Mouse (Mus musculus): ENCODE measurements around the gene Vmn1r77.
"Not testable (repeated sequence)": the region's sequence is repeated elsewhere in the genome, so short reads cannot be mapped to it uniquely, and the experiment has no call there.

The Vmn1r77 gene

GRCm38 (mm10) chr7:12036452-12036851, at the start of gene Vmn1r77:
Gene Vmn1r77, plus strand, starts transcription at chr7:12036752.
- in situ Hi-C loops (cut with MboI, MseI): not testable (repeated sequence)

DNA sequence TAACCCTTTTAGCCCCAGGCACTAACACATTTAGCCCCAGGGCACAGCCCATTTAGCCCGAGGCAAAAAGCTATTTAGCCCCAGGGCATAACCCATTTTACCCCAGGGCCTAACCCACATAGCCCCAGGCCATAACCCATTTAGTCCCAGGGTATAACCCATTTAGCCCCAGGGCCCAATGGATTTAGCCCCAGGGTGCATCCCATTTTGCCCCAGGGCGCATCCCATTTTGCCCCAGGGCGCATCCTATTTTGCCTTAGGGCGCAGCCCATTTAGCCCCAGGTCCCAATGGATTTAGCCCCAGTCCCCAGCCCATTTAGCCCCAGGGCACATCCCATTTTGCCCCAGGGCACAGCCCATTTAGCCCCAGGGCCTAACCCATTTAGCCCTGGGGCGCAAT, 25.1 kb upstream of the Vmn1r77 start:
- in situ Hi-C loops (cut with MboI, MseI): not testable (repeated sequence)

DNA sequence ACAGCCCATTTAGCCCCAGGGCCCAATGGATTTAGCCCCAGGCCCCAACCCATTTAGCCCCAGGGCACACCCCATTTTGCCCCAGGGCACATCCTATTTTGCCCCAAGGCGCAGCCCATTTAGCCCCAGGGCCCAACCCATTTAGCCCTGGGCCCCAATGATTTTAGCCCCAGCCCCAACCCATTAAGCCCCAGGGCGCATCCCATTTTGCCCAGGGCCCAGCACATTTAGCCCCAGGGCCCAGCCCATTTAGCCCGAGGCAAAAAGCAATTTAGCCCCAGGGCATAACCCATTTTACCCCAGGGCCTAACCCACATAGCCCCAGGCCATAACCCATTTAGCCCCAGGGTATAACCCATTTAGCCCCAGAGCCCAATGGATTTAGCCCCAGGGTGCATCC, 24.2 kb upstream of the Vmn1r77 start:
- in situ Hi-C loops (cut with MboI, MseI): not testable (repeated sequence)

- in situ Hi-C loops (cut with MboI, MseI): no loop called here
Measured at GRCm38 (mm10) chr7:12013106-12013505, 23.4 kb upstream of the Vmn1r77 start.

- in situ Hi-C loops (cut with MboI, MseI): not testable (repeated sequence)
Measured at GRCm38 (mm10) chr7:12017829-12018228, 18.7 kb upstream of the Vmn1r77 start.

- in situ Hi-C loops (cut with MboI, MseI): loop anchor here (10.0 kb wide), 1 partner anchor 1706 kb away; no protein-coding TSS in a partner anchor
Measured at GRCm38 (mm10) chr7:12040664-12041063, 4.1 kb downstream of the Vmn1r77 start.
